Mouse (Mus musculus) intestine, embryonic 15.5 days (tissue): ENCODE data around the gene Itpr2. TPM values are rescaled to one million over a fixed set of nuclear protein-coding genes. Genes with fewer than 3 reads are reported as not detected.

Experiments used
- ATAC-seq: fragments of 200-750 bp; cut with Nextera tagmentation; 2 replicates; pipeline ENCODE4 v1.8.0; 2017; ENCODE audit warnings: moderate TSS enrichment, moderate library complexity
- H3K27ac ChIP-seq: fragments of 300-500 bp; sonication (generic); 2 replicates; pipeline ENCODE4 v1.5.1; 2015; ENCODE audit warnings: mild to moderate bottlenecking, inconsistent platforms
- H3K27me3 ChIP-seq: fragments of 300-500 bp; sonication (generic); replicated peaks from 2 replicates; pipeline ENCODE4 v1.6.1; 2015; ENCODE audit warnings: inconsistent platforms
- H3K36me3 ChIP-seq: fragments of 300-500 bp; sonication (generic); 2 replicates; pipeline ENCODE4 v1.6.1; 2015; ENCODE audit warnings: inconsistent platforms
- H3K4me1 ChIP-seq: fragments of 300-500 bp; sonication (generic); replicated peaks from 2 replicates; pipeline ENCODE4 v1.6.1; 2015; ENCODE audit warnings: inconsistent platforms
- H3K4me2 ChIP-seq: fragments of 300-500 bp; sonication (generic); replicated peaks from 2 replicates; pipeline ENCODE4 v1.6.1; 2015; ENCODE audit warnings: mild to moderate bottlenecking, inconsistent platforms
- H3K4me3 ChIP-seq: fragments of 300-500 bp; sonication (generic); replicated peaks from 2 replicates; pipeline ENCODE4 v1.5.1; 2015; ENCODE audit warnings: inconsistent platforms
- H3K9ac ChIP-seq: fragments of 300-500 bp; sonication (generic); 2 replicates; pipeline ENCODE4 v1.6.1; 2015; ENCODE audit warnings: inconsistent platforms
- H3K9me3 ChIP-seq: fragments of 300-500 bp; sonication (generic); 2 replicates; pipeline ENCODE4 v1.6.1; 2016; ENCODE audit warnings: inconsistent platforms
- WGBS: fragments of 180-500 bp; shearing (Covaris S2); methylation state at CpG from one replicate; pipeline ENCODE4 v1.1.7; 2015; 5-methylcytosine and 5-hydroxymethylcytosine counted together
- polyA plus RNA-seq: library from polyadenylated mRNA; unstranded; fragments of >200 nt; fragmentation: Nextera tagmentation; extraction: Ambion mirVana; gene quantifications from 2 replicates; pipeline ENCODE4 v1.2.1, GENCODE M21; 2015

Itpr2 gene
- polyA plus RNA-seq, 1 experiment from 2014 or later = 8.8 TPM

DNA sequence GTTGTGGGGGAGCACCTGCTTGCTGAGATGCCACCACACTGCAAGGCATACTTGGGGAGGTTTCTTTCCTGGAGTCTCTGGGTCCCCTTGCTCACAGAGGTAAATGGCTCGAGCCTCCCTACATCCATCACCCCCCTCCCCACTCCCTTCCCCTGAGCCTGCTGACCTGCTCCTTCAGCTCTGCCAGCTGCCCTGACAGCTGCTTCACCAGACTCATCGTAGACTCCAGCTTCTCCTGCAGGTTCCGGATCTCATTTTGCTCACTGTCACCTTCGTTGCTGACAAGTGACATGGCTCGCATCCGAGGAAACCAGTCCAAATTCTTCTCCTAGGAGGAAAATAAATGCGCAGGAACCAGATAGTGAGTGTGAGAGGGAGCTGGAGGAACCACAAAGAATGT, 389.8 kb downstream of the Itpr2 start:
- H3K4me2 ChIP-seq = no peak overlapping the region
- no peaks in the 10 kb centered on the region for H3K9me3 ChIP-seq
- H3K36me3 ChIP-seq = no peaks in the 10 kb centered on the region
- H3K4me1 ChIP-seq = peaks cover 5% of the 10 kb centered on the region; the same call in 1 of the 2 replicates
- 67% methylated on average over 7 of the region's 7 CpGs for WGBS
- H3K4me3 ChIP-seq = no peak overlapping the region
- ATAC-seq = no peak
- no peaks in the 10 kb centered on the region for H3K27me3 ChIP-seq
- H3K27ac ChIP-seq = no peak overlapping the region
- no peak overlapping the region for H3K9ac ChIP-seq

DNA sequence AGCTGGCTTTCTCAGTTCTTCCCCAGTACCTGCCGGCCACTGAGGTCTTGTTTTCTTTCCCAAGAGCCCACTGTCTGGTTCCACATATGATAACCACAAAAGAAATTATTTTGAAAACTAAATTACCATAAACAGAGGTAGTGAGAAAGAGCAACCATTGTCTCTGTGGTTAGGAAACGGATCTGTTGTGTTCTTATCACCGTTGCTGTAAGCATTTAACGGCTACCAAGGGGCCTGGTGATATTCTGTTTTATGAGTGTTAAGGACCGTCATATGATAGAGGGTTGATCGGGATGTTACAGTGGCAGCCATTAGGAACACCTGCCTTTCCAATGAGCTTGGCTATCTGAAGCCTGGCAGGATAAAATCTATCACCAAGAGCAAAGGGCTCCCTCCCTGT, 390.2 kb downstream of the Itpr2 start:
- H3K27me3 ChIP-seq = no peaks in the 10 kb centered on the region
- H3K36me3 ChIP-seq = no peaks in the 10 kb centered on the region
- H3K4me3 ChIP-seq = no peak overlapping the region
- no peak overlapping the region for H3K27ac ChIP-seq
- WGBS = 75% methylated on average over 6 of the region's 6 CpGs
- H3K4me2 ChIP-seq = no peak overlapping the region
- H3K4me1 ChIP-seq = peaks cover 5% of the 10 kb centered on the region; the same call in 1 of the 2 replicates
- no peak overlapping the region for H3K9ac ChIP-seq
- ATAC-seq = no peak
- H3K9me3 ChIP-seq = no peaks in the 10 kb centered on the region

- H3K9ac ChIP-seq = no peak overlapping the region
- H3K4me1 ChIP-seq = peaks cover 5% of the 10 kb centered on the region; the same call in 1 of the 2 replicates
- 69% methylated on average over 21 of the region's 21 CpGs for WGBS
- H3K27me3 ChIP-seq = no peaks in the 10 kb centered on the region
- ATAC-seq = no peak
- no peaks in the 10 kb centered on the region for H3K9me3 ChIP-seq
- no peak overlapping the region for H3K4me2 ChIP-seq
- H3K36me3 ChIP-seq = no peaks in the 10 kb centered on the region
- no peak overlapping the region for H3K4me3 ChIP-seq
- H3K27ac ChIP-seq = no peak overlapping the region
Measured at GRCm38 (mm10) chr6:146110832-146111741, 390.9 kb downstream of the Itpr2 start.

DNA sequence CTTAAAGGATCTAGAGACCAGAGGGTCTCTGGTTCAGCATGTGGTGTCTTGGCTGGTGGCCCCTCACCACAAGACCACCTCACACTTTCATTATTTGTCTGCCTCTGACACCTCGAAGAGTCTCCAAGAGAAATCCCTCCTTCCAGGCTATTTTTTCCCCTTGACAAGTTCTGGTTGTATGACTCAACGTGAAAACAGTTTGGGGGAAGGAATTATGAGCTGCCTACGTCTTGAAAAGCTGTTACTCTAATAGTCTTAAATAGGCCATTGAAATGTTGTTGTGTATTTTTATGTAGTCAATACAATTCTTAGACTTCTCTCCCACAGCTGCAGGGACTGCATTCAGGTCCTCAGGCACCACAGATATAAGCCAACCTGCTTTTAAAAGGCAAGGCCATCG, 391.6 kb downstream of the Itpr2 start:
- no peaks in the 10 kb centered on the region for H3K27me3 ChIP-seq
- H3K36me3 ChIP-seq = no peaks in the 10 kb centered on the region
- no peak overlapping the region for H3K27ac ChIP-seq
- H3K9ac ChIP-seq = no peak overlapping the region
- no peak for ATAC-seq
- peaks cover 5% of the 10 kb centered on the region; the same call in 1 of the 2 replicates for H3K4me1 ChIP-seq
- H3K4me3 ChIP-seq = no peak overlapping the region
- no peak overlapping the region for H3K4me2 ChIP-seq
- WGBS = 70% methylated on average over 4 of the region's 4 CpGs
- H3K9me3 ChIP-seq = no peaks in the 10 kb centered on the region

GRCm38 (mm10) chr6:146108695-146109094, 393.3 kb downstream of the Itpr2 start:
- WGBS = 71% methylated on average over 7 of the region's 7 CpGs
- H3K9me3 ChIP-seq = no peaks in the 10 kb centered on the region
- ATAC-seq = no peak

GRCm38 (mm10) chr6:146107117-146107832, 394.7 kb downstream of the Itpr2 start:
- WGBS = 75% methylated on average over 4 of the region's 4 CpGs
- no peaks in the 10 kb centered on the region for H3K36me3 ChIP-seq
- no peak for ATAC-seq

More at GRCm38 (mm10) chr6:146108695-146109094, 393.3 kb downstream of the Itpr2 start:
- no peak overlapping the region for H3K4me2 ChIP-seq
- no peaks in the 10 kb centered on the region for H3K36me3 ChIP-seq
- no peaks in the 10 kb centered on the region for H3K4me1 ChIP-seq
- no peak overlapping the region for H3K4me3 ChIP-seq
- no peaks in the 10 kb centered on the region for H3K27me3 ChIP-seq
- no peak overlapping the region for H3K9ac ChIP-seq
- no peak overlapping the region for H3K27ac ChIP-seq

DNA sequence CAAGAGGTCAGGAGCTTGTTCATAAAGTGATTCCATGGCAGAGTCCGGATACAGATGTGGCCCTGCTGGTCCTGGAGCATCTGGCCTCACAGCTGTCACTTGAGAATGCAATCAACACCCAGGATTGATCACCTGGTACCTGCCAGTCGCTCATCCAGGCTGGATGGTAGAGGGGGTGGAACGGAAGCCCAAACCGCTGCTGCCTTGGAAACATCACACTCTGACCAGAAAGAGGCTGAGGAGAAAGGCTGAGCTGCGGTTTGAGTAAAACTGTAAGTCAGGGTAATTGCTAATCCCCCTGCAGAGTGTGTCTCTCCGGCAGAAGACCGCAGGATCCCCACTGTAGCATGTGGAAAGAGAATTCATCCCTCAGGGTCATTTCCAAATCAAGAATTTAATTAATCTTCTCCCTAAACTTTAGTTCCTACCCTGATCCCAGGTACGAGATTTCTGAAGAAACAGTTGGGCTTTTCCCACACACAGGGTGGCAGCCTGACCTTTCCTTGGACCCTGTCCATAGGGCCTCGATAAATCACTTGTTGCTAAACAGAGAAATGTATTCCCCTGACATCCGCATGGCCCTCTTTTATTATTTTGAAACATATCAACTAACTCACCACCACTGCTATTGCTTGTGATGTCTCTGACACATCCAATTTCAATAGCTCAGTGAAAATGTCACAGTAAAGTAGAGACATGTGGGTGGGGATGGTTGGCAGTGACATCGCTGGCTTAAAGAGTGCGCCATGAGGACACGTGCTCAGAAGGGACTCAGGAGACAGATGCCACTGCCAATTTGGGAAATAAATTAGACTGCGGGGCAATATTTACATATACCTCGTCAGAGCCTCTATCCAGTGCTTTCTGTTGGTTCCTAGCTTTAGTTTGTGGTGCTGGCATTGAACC, 418.7 kb downstream of the Itpr2 start:
- Histone ChIP-seq H3K9me3 (no peaks in the 10 kb centered on the region), H3K27ac (no peak overlapping the region), H3K27me3 (0 out of 2 replicates have a peak, but pooled peaks cover 3% of the 10 kb centered on the region), H3K4me1 (no peaks in the 10 kb centered on the region; the same call in 1 of the 2 replicates), H3K36me3 (no peaks in the 10 kb centered on the region), H3K9ac (no peak overlapping the region), H3K4me2 (no peak overlapping the region), H3K4me3 (no peak overlapping the region)
- ATAC-seq = no peak
- WGBS = 61% methylated on average over 15 of the region's 15 CpGs

More at GRCm38 (mm10) chr6:146107117-146107832, 394.7 kb downstream of the Itpr2 start:
- no peak overlapping the region for H3K9ac ChIP-seq
- H3K9me3 ChIP-seq = no peaks in the 10 kb centered on the region
- H3K4me1 ChIP-seq = no peaks in the 10 kb centered on the region
- H3K27me3 ChIP-seq = no peaks in the 10 kb centered on the region
- H3K4me3 ChIP-seq = no peak overlapping the region
- no peak overlapping the region for H3K27ac ChIP-seq
- no peak overlapping the region for H3K4me2 ChIP-seq

DNA sequence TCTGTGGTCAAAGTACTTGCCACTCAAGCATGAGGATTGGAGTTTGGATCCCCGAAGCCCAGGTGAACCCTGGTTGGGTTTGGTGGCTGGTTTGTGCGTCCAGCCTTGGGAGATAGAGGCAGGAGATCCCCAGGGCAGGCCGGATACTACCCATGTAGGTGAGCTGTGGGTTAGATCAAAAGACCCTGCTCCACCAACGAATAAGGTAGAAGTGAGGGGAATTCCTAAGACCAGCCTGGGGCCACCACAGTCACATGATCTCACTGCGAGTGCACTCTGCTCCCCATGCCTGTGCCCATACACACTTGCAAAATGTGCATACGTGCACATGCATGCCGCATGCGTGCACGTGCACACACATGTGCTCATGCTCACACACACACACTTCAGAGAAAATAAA, 419.5 kb downstream of the Itpr2 start:
- Histone ChIP-seq H3K9ac (no peak overlapping the region), H3K4me3 (no peak overlapping the region), H3K27ac (no peak overlapping the region), H3K4me1 (no peaks in the 10 kb centered on the region; the same call in 1 of the 2 replicates), H3K4me2 (no peak overlapping the region), H3K9me3 (no peaks in the 10 kb centered on the region), H3K36me3 (no peaks in the 10 kb centered on the region), H3K27me3 (0 out of 2 replicates have a peak, but pooled peaks cover 3% of the 10 kb centered on the region)
- WGBS = 90% methylated on average over 9 of the region's 9 CpGs
- ATAC-seq = no peak

DNA sequence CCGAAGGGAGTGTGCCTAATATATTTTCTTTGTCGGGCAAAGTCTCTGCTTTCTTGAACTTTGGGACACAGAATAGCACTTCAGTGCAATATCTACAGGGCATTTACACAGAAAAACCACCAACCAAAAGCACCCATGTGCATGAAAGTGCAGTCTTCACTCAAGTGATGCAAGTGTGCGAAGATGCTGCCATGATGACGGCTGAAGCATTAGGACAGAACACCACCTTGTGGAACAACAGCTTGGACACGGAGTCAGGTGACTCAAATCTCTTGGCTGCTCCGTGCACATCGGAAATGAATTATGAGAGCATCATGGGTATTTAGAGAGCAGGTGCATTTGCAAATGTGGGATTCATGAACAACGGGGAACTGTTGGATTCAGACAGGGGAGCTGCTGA, 420.4 kb downstream of the Itpr2 start:
- Histone ChIP-seq H3K27ac (no peak overlapping the region), H3K9ac (no peak overlapping the region), H3K4me1 (no peaks in the 10 kb centered on the region; the same call in 1 of the 2 replicates), H3K4me2 (no peak overlapping the region), H3K36me3 (no peaks in the 10 kb centered on the region), H3K27me3 (0 out of 2 replicates have a peak, but pooled peaks cover 3% of the 10 kb centered on the region), H3K9me3 (no peaks in the 10 kb centered on the region), H3K4me3 (no peak overlapping the region)
- WGBS = 86% methylated on average over 8 of the region's 8 CpGs
- ATAC-seq = no peak

DNA sequence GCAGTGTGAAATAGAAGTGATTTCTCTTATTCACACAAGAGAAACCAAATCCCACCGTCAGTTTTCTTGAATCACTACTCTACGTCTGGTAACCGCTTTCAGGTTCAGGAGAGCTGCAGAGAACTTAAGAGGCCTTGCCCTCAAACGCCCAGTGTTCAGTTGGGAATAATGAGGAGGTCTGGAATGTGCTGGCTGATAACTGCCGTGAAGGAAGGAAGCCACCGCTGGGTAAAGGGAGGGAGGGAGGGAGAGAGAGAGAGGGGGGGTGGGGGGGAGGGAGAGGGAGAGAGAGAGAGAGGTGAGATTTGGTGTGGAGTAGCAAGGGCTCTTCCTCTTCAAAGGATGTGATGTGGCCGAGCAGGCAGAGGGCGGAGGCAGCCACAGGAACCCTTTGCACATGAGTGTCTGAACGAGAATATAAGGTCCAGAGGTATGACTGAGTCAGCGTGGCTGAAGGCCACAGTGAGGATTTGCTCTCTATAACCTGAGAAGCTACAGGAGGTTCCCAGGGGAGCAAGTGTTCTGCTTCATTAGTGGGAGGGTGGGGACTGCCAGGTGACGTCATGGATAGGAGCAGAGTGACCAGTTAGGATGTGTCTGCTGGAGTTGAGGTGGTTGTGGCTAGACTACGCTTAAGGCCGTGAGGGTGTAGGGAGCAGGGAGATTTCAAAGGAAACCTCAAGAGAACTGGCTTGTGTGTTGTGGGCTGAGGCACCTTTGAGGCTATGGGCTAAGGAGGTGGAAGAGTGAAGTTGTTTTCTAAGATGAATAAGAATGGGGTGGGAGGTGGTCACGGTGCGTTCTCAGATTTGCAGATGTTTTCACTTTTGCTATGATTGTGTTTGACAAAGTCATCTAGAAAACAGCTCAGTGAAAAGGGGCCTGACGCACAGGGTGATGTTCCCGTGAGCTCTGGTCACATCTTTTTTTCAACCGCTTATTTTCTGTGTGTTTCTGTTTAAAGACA, 421.2 kb downstream of the Itpr2 start:
- no peaks in the 10 kb centered on the region; the same call in 1 of the 2 replicates for H3K4me1 ChIP-seq
- H3K4me2 ChIP-seq = no peak overlapping the region
- no peaks in the 10 kb centered on the region for H3K9me3 ChIP-seq
- H3K27ac ChIP-seq = no peak overlapping the region
- no peak for ATAC-seq
- no peaks in the 10 kb centered on the region for H3K36me3 ChIP-seq
- no peak overlapping the region for H3K4me3 ChIP-seq
- 68% methylated on average over 18 of the region's 18 CpGs for WGBS
- H3K9ac ChIP-seq = no peak overlapping the region
- H3K27me3 ChIP-seq = 0 out of 2 replicates have a peak, but pooled peaks cover 3% of the 10 kb centered on the region
